Mouse (Mus musculus): Measurements from ENCODE around the gene Tppp3.

- no peak for TF ChIP-seq POLR2A (IDR thresholded peaks at IDR 0.05; ENCODE audit: extremely low read depth, insufficient read depth, low read length)
- no peak for TF ChIP-seq CTCF (IDR thresholded peaks at IDR 0.05; ENCODE audit: low read depth, low read length)
Observed at GRCm38 (mm10) chr8:105468002-105468720, 3.2 kb downstream of the Tppp3 start.

All from liver, adult 2 months (tissue).